Mouse (Mus musculus) spleen, postnatal 36 days (tissue): ENCODE results near the gene Furin.
A peak's percentile ranks its signal among the peaks of the same experiment; 100 is the strongest.

ENCODE experiments used
- DNase-seq, 2 experiments: peaks; one replicate each; pipeline ENCODE4 v3.0.0; 2022; ENCODE audit warnings: low spot score in 2 of 2, mixed read lengths in 1 of 2

Gene Furin

GRCm38 (mm10) chr7:80427730-80428129, 22.5 kb upstream of the Furin start:
- DNase-seq: no peak

GRCm38 (mm10) chr7:80426363-80426762, 21.1 kb upstream of the Furin start:
- DNase-seq: peak; percentile 26 to 58

- no peak for DNase-seq
Observed at GRCm38 (mm10) chr7:80424722-80425121, 19.5 kb upstream of the Furin start.

- DNase-seq: peak in 1 of 2 experiments; percentile 34
Observed at GRCm38 (mm10) chr7:80422759-80423480, 17.7 kb upstream of the Furin start.

GRCm38 (mm10) chr7:80421576-80421975, 16.3 kb upstream of the Furin start:
- no peak for DNase-seq

- no peak for DNase-seq
Observed at GRCm38 (mm10) chr7:80420586-80420985, 15.3 kb upstream of the Furin start.

- no peak for DNase-seq
Observed at GRCm38 (mm10) chr7:80419278-80419677, 14.0 kb upstream of the Furin start.

GRCm38 (mm10) chr7:80418036-80418435, 12.8 kb upstream of the Furin start:
- DNase-seq: no peak

GRCm38 (mm10) chr7:80417601-80418000, 12.4 kb upstream of the Furin start:
- DNase-seq: no peak

- DNase-seq: no peak
Observed at GRCm38 (mm10) chr7:80416969-80417368, 11.7 kb upstream of the Furin start.

- DNase-seq: no peak
Observed at GRCm38 (mm10) chr7:80414303-80414855, 9.1 kb upstream of the Furin start.

- no peak for DNase-seq
Observed at GRCm38 (mm10) chr7:80413512-80414302, 8.5 kb upstream of the Furin start.

- DNase-seq: no peak
Observed at GRCm38 (mm10) chr7:80412781-80413180, 7.5 kb upstream of the Furin start.

- no peak for DNase-seq
Observed at GRCm38 (mm10) chr7:80412279-80412678, 7.0 kb upstream of the Furin start.

- no peak for DNase-seq
Observed at GRCm38 (mm10) chr7:80410380-80410779, 5.1 kb upstream of the Furin start.

GRCm38 (mm10) chr7:80407712-80408111, 2.5 kb upstream of the Furin start:
- no peak for DNase-seq

GRCm38 (mm10) chr7:80406186-80406585, 950 bp upstream of the Furin start:
- no peak for DNase-seq

- DNase-seq: peak in 1 of 2 experiments; percentile 37
Observed at GRCm38 (mm10) chr7:80404101-80404894, 938 bp downstream of the Furin start.

GRCm38 (mm10) chr7:80403551-80403950, 1.7 kb downstream of the Furin start:
- no peak for DNase-seq

GRCm38 (mm10) chr7:80402651-80403321, 2.5 kb downstream of the Furin start:
- DNase-seq: peak; percentile 69 to 73
